ENCODE assay signal across 9 mouse cellular contexts in the genomic region with DNA sequence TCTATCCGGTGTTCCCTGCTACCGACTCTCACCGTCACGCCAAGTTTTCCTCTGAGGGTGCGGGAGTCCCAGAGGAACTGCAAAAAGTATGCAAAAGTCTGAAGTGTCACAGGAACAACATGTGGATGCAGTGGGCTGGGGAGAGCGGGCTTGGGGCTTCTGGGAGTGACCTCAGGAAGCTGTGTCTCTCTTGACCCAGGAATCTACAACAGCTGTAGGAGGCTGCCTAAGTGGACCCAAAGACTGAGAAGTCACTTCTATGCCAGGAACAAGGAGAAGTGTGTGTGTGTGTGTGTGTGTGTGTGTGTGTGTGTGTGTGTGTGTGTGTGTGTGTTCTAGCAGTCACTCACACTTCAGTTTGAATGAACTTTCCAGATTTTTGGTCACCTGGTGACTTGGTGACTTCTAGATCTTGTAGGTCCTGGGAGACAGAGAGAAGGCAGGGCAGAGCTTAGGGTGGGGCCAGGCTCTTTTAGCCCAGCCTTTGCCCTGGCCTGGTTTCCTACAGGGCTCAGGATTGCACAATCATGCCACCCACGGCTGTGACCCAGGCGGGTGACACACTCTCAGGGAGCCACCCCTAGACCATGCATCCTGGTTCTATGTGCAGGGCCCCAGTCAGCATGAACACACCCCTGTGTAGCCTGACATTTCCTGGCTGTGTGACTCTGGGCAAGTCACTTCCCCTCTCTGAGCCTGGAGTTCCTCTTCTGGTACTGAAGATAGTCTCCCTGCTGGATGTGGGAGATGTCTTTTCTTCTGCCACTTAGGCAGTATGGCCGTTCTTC.
DNase-seq lines count a peak whose midpoint lies in the region; ATAC-seq and TF ChIP-seq lines count a peak whose summit lies in the region.
"Had no signal": no experiment of that assay in that cellular context is flagged by ENCODE, and none has a peak within 500 bp of the region (broad histone marks: within the 10 kb centered on the region; RNA-seq: fewer than 3 reads in every experiment).

No protein-coding gene starts in this region.

- peak; percentile 36 to 40 for DNase-seq in B cell, adult 2 months
- DNase-seq in G1E (ENCODE audit: low spot score) = no peak
- DNase-seq in heart, postnatal 25 days (ENCODE audit: low spot score) = peak; percentile 53
- DNase-seq in lung, postnatal 10 days = peak; percentile 67
- DNase-seq in embryo, embryonic 10 days (ENCODE audit: low spot score) = no peak
- no peak for DNase-seq in hindbrain, embryonic 14.5 days (ENCODE audit: low spot score)
- no peak for DNase-seq in midbrain, embryonic 14.5 days

- H3K9me3 ChIP-seq in G1E (replicated peaks) = no peaks in the 10 kb centered on the region
- no peaks in the 10 kb centered on the region for H3K9me3 ChIP-seq in hindbrain, embryonic 14.5 days (ENCODE audit: control insufficient read depth, low read length)
- H3K9me3 ChIP-seq in midbrain, embryonic 14.5 days (ENCODE audit: control insufficient read depth, low read length) = no peaks in the 10 kb centered on the region
- H3K9me3 ChIP-seq: hindbrain, embryonic 15.5 days; neural tube, embryonic 13.5 days had no signal

- intact Hi-C loops in heart, postnatal 25 days (cut with DNase I) = loop anchor here (5.0 kb wide), 2 partner anchors 62 to 133 kb away; no protein-coding TSS in a partner anchor

- H3K4me2 ChIP-seq in hindbrain, embryonic 14.5 days (replicated peaks) = no peak overlapping the region
- no peak overlapping the region for H3K4me2 ChIP-seq in midbrain, embryonic 14.5 days (ENCODE audit: low read length)
- H3K4me2 ChIP-seq: hindbrain, embryonic 15.5 days; neural tube, embryonic 13.5 days had no signal

- WGBS in hindbrain, embryonic 14.5 days = 86% methylated on average over 9 of the region's 9 CpGs
- 90% methylated on average over 9 of the region's 9 CpGs for WGBS in midbrain, embryonic 14.5 days

- TF ChIP-seq CTCF in G1E (IDR thresholded peaks at IDR 0.05; ENCODE audit: low read depth, low read length) = no peak

- H3K36me3 ChIP-seq in G1E (replicated peaks) = no peaks in the 10 kb centered on the region
- no peaks in the 10 kb centered on the region for H3K36me3 ChIP-seq in hindbrain, embryonic 14.5 days (replicated peaks; ENCODE audit: control insufficient read depth, insufficient read depth)
- no peaks in the 10 kb centered on the region for H3K36me3 ChIP-seq in midbrain, embryonic 14.5 days (ENCODE audit: control insufficient read depth, insufficient read depth, low read length)
- H3K36me3 ChIP-seq: hindbrain, embryonic 15.5 days; neural tube, embryonic 13.5 days had no signal

- no peak overlapping the region for H3K27ac ChIP-seq in hindbrain, embryonic 14.5 days
- H3K27ac ChIP-seq in midbrain, embryonic 14.5 days (replicated peaks; ENCODE audit: low read depth, low read length) = no peak overlapping the region
- H3K27ac ChIP-seq: hindbrain, embryonic 15.5 days; neural tube, embryonic 13.5 days had no signal

- peaks cover 84% of the 10 kb centered on the region for H3K4me1 ChIP-seq in G1E (ENCODE audit: insufficient read depth, low read depth, low read length)
- no peaks in the 10 kb centered on the region for H3K4me1 ChIP-seq in hindbrain, embryonic 14.5 days (replicated peaks; ENCODE audit: control insufficient read depth, insufficient read depth, low read length)
- H3K4me1 ChIP-seq in midbrain, embryonic 14.5 days (ENCODE audit: control insufficient read depth, insufficient read depth, low read length) = no peaks in the 10 kb centered on the region

- no peak overlapping the region for H3K9ac ChIP-seq in hindbrain, embryonic 14.5 days
- no peak overlapping the region for H3K9ac ChIP-seq in midbrain, embryonic 14.5 days (replicated peaks; ENCODE audit: low read length)
- H3K9ac ChIP-seq: hindbrain, embryonic 15.5 days had no signal

- no peak overlapping the region for H3K4me3 ChIP-seq in G1E (ENCODE audit: low read depth, low read length)
- no peak overlapping the region for H3K4me3 ChIP-seq in hindbrain, embryonic 14.5 days (replicated peaks; ENCODE audit: low read length)
- H3K4me3 ChIP-seq in midbrain, embryonic 14.5 days (replicated peaks; ENCODE audit: low read depth, low read length) = no peak overlapping the region
- H3K4me3 ChIP-seq: hindbrain, embryonic 15.5 days; neural tube, embryonic 13.5 days had no signal

- ATAC-seq in G1E (ENCODE audit: extremely low read depth, insufficient number of reproducible peaks, low FRiP score, poor library complexity, severe bottlenecking) = peak; percentile 83
- no peak for ATAC-seq in hindbrain, embryonic 14.5 days (ENCODE audit: low FRiP score)
- no peak for ATAC-seq in midbrain, embryonic 14.5 days (ENCODE audit: low FRiP score, low TSS enrichment)

- peaks cover 44% of the 10 kb centered on the region for H3K27me3 ChIP-seq in G1E (ENCODE audit: insufficient read depth, low read length)
- H3K27me3 ChIP-seq in hindbrain, embryonic 14.5 days (ENCODE audit: control insufficient read depth, insufficient read depth, low read length) = no peaks in the 10 kb centered on the region
- H3K27me3 ChIP-seq in midbrain, embryonic 14.5 days (ENCODE audit: control insufficient read depth, insufficient read depth, low read length) = no peaks in the 10 kb centered on the region
- H3K27me3 ChIP-seq: hindbrain, embryonic 15.5 days; neural tube, embryonic 13.5 days had no signal

Comparison
In these comparisons a context has a peak if more than half of its experiments do, and no peak if none do; other contexts are left out.
1. DNase-seq: peak in B cell, adult 2 months (2 of 2), heart, postnatal 25 days (single experiment) and lung, postnatal 10 days (single experiment); none in G1E (single experiment), embryo, embryonic 10 days (single experiment), hindbrain, embryonic 14.5 days (single experiment) and midbrain, embryonic 14.5 days (single experiment).